Mouse (Mus musculus) erythroblast, embryonic 14.5 days (primary cell): ENCODE measurements at regions not wholly inside any gene's neighbourhood (a gene's known extent, or its start where the extent isn't known, plus 50 kb on each side); places are given as distances from the start of the nearest gene placed in this dataset.

Source experiments
- H3K27me3 ChIP-seq: 2 replicates; pipeline ENCODE4 v1.6.1; 2012; ENCODE audit warnings: inconsistent platforms; ENCODE audit not compliant: control insufficient read depth
- H3K36me3 ChIP-seq: 2 replicates; pipeline ENCODE4 v1.6.1; 2012; ENCODE audit warnings: mild to moderate bottlenecking, inconsistent platforms; ENCODE audit not compliant: control insufficient read depth
- H3K4me1 ChIP-seq: 2 replicates; pipeline ENCODE4 v1.6.1; 2012; ENCODE audit warnings: inconsistent platforms; ENCODE audit not compliant: control insufficient read depth
- H3K4me3 ChIP-seq: replicated peaks from 2 replicates; pipeline ENCODE3; 2012; ENCODE audit warnings: moderate library complexity, mild to moderate bottlenecking, inconsistent platforms
- H3K9me3 ChIP-seq: 2 replicates; pipeline ENCODE4 v1.6.1; 2012; ENCODE audit warnings: low read length, inconsistent platforms, mixed read lengths; ENCODE audit not compliant: control insufficient read depth
- GATA1 ChIP-seq: IDR thresholded peaks from 2 replicates; pipeline ENCODE4 v1.6.1; 2012; ENCODE audit warnings: low read length, inconsistent platforms, mixed read lengths
- TAL1 ChIP-seq: IDR thresholded peaks from 3 replicates; pipeline ENCODE4 v1.6.1; 2012; ENCODE audit warnings: low read length, inconsistent platforms, mixed read lengths

- no peaks in the 10 kb centered on the region for H3K9me3 ChIP-seq
- H3K4me1 ChIP-seq: no peaks in the 10 kb centered on the region
- no peaks in the 10 kb centered on the region for H3K27me3 ChIP-seq
- H3K36me3 ChIP-seq: no peaks in the 10 kb centered on the region
- TF ChIP-seq TAL1 (no peak), GATA1 (no peak)
- H3K4me3 ChIP-seq: no peak overlapping the region
Observed at GRCm38 (mm10) chr10:8960964-8961675, 75.2 kb upstream of the Sash1 start.

- TF ChIP-seq TAL1 (no peak), GATA1 (no peak)
- Histone ChIP-seq H3K36me3 (no peaks in the 10 kb centered on the region), H3K27me3 (no peaks in the 10 kb centered on the region), H3K4me3 (no peak overlapping the region), H3K4me1 (no peaks in the 10 kb centered on the region), H3K9me3 (no peaks in the 10 kb centered on the region)
Observed at GRCm38 (mm10) chr10:8960275-8960960, 74.5 kb upstream of the Sash1 start.

GRCm38 (mm10) chr10:8955499-8956211 lies 69.8 kb upstream of the Sash1 start:
- H3K9me3 ChIP-seq: no peaks in the 10 kb centered on the region
- H3K36me3 ChIP-seq: no peaks in the 10 kb centered on the region
- H3K27me3 ChIP-seq: no peaks in the 10 kb centered on the region
- no peaks in the 10 kb centered on the region for H3K4me1 ChIP-seq
- no peak overlapping the region for H3K4me3 ChIP-seq
- TF ChIP-seq TAL1 (no peak), GATA1 (no peak)

GRCm38 (mm10) chr10:8954003-8954402 lies 68.1 kb upstream of the Sash1 start:
- H3K36me3 ChIP-seq: no peaks in the 10 kb centered on the region
- no peaks in the 10 kb centered on the region for H3K27me3 ChIP-seq
- H3K9me3 ChIP-seq: no peaks in the 10 kb centered on the region

GRCm38 (mm10) chr10:8952922-8953321 lies 67.1 kb upstream of the Sash1 start:
- H3K4me3 ChIP-seq: no peak overlapping the region
- no peak for TF ChIP-seq TAL1
- TF ChIP-seq GATA1: no peak
- no peaks in the 10 kb centered on the region for H3K9me3 ChIP-seq
- no peaks in the 10 kb centered on the region for H3K36me3 ChIP-seq
- no peaks in the 10 kb centered on the region for H3K27me3 ChIP-seq
- H3K4me1 ChIP-seq: no peaks in the 10 kb centered on the region

More at GRCm38 (mm10) chr10:8954003-8954402, 68.1 kb upstream of the Sash1 start:
- TF ChIP-seq TAL1 (no peak), GATA1 (no peak)
- Histone ChIP-seq H3K4me3 (no peak overlapping the region), H3K4me1 (no peaks in the 10 kb centered on the region)

GRCm38 (mm10) chr10:8951937-8952336 lies 66.1 kb upstream of the Sash1 start:
- Histone ChIP-seq H3K36me3 (no peaks in the 10 kb centered on the region), H3K4me1 (no peaks in the 10 kb centered on the region)
- no peak for TF ChIP-seq GATA1
- TF ChIP-seq TAL1: no peak

GRCm38 (mm10) chr10:8951236-8951825 lies 65.5 kb upstream of the Sash1 start:
- H3K27me3 ChIP-seq: no peaks in the 10 kb centered on the region
- H3K9me3 ChIP-seq: no peaks in the 10 kb centered on the region
- TF ChIP-seq GATA1 (no peak), TAL1 (no peak)
- H3K4me3 ChIP-seq: no peak overlapping the region
- H3K36me3 ChIP-seq: no peaks in the 10 kb centered on the region
- no peaks in the 10 kb centered on the region for H3K4me1 ChIP-seq

More at GRCm38 (mm10) chr10:8951937-8952336, 66.1 kb upstream of the Sash1 start:
- Histone ChIP-seq H3K27me3 (no peaks in the 10 kb centered on the region), H3K9me3 (no peaks in the 10 kb centered on the region), H3K4me3 (no peak overlapping the region)

GRCm38 (mm10) chr10:8948227-8948626 lies 62.4 kb upstream of the Sash1 start:
- no peak for TF ChIP-seq TAL1
- TF ChIP-seq GATA1: no peak
- Histone ChIP-seq H3K4me1 (no peaks in the 10 kb centered on the region), H3K27me3 (no peaks in the 10 kb centered on the region), H3K36me3 (no peaks in the 10 kb centered on the region), H3K9me3 (no peaks in the 10 kb centered on the region), H3K4me3 (no peak overlapping the region)

- Histone ChIP-seq H3K36me3 (no peaks in the 10 kb centered on the region), H3K9me3 (no peaks in the 10 kb centered on the region), H3K27me3 (no peaks in the 10 kb centered on the region), H3K4me1 (no peaks in the 10 kb centered on the region), H3K4me3 (no peak overlapping the region)
- no peak for TF ChIP-seq TAL1
- no peak for TF ChIP-seq GATA1
Observed at GRCm38 (mm10) chr10:8945195-8945751, 59.4 kb upstream of the Sash1 start.
